Mouse (Mus musculus) bone marrow macrophage, adult 2 months (primary cell): ENCODE measurements around the gene Calcrl.

Experiments used
- CTCF ChIP-seq: IDR thresholded peaks from 2 replicates; pipeline ENCODE4 v1.5.1; 2012; ENCODE audit warnings: low read depth, mild to moderate bottlenecking, low read length, moderate library complexity
- POLR2A ChIP-seq: IDR thresholded peaks from 2 replicates; pipeline ENCODE4 v1.6.1; 2012; ENCODE audit warnings: mild to moderate bottlenecking, low read depth, low read length, borderline replicate concordance

DNA sequence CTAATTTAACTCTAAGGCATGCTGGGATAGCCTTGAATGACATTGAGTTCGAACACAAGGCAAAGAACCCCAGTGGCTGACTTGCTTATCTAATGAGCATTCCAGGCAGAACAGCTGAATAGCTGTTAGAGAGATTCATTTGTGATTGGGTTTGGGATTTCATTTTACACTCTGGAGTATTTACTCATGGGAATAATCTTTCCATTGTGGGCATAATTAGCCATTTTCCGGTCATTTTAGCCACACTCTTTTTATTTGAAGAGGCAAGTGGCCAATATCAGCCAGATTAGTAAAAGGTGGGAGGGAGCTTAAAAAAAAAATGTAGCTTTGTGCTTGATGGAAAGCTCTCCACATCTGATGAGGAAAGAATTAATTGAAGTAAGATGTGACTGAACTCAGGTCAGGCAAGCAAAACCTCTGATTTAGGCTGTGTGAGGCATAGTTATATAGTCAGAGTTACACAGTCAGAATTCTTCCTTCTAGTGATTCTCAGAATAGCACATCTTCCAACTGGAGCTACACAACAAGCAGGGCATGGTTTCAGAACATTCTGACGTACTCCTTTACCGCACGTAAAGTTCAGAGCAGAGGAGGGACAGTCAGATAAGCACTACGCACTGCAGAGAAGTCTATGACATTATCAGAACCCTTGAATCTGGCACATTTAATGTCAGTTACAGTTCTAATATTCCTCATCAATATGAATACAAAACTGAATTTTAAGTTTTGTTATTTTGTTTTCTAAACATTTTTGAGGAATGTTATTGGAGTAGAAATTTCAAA, 40.1 kb downstream of the Calcrl start:
- TF ChIP-seq CTCF (no peak), POLR2A (no peak)
